Mouse (Mus musculus): ENCODE results near the gene Spen.

DNA sequence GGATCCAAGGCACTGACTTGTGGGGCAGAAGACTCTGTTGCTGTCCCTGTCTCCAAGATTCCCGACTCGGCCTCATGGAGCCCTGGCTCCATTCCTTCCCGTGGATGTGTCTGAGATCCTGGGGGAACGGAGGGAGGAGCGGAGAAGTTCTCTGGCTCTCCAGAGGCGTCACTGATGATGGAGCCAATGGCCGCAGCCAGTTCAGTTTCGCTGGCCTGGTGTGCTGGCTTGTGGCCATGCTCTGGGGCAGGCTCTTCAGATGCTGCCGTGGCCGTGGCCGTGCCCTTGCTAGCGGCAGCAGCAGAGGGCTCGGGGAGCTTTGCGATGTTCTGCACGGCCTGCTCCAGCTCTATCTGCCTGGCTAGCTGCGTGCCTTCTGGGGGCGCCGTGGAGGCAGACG is 64.0 kb downstream of the Spen start:
- TF ChIP-seq CTCF (IDR thresholded peaks at IDR 0.05) = no peak
- TF ChIP-seq POLR2A (IDR thresholded peaks at IDR 0.05; ENCODE audit: insufficient read depth, low read depth, low read length) = no peak

All from heart, adult 2 months (tissue).